Mouse (Mus musculus) stomach, postnatal 0 days (tissue): ENCODE measurements at regions not wholly inside any gene's neighbourhood (a gene's known extent, or its start where the extent isn't known, plus 50 kb on each side); places are given as distances from the start of the nearest gene placed in this dataset.

Experiments
- CTCF ChIP-seq: IDR thresholded peaks from 2 replicates; pipeline ENCODE4 v1.5.1; 2016; ENCODE audit warnings: antibody characterized with exemption, low read depth, mild to moderate bottlenecking, moderate library complexity
- EP300 ChIP-seq: optimal IDR thresholded peaks from 2 replicates; pipeline ENCODE3; 2016; ENCODE audit warnings: antibody characterized with exemption

DNA sequence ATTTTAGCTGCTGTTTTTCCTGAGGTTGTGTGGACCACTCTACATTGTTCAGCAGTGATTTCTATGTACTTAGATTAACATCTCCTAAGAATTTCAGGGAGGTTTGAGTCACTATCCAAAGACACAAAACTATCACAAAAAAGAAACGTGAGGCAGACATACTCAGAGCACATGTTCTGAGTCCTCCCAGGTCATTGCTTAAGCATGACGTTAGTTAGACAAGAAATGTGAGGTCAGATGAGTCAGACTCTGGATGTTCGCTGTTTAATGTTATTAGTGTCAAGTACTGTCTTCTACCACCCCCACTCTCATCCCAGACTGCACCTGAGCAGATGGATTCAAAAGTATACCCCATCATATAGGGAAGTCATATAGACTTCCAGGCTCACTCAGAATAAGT lies 475.0 kb downstream of the Etnk1 start:
- no peak for TF ChIP-seq CTCF
- TF ChIP-seq EP300 = no peak
